Mouse (Mus musculus): ENCODE results near the gene Smox. TPM values are rescaled to one million over a fixed set of nuclear protein-coding genes. Genes with fewer than 3 reads are reported as not detected.

Gene Smox
- total and polyA plus RNA-seq, 2 experiments from 2014 or later: 55.4 to 67.9 TPM

GRCm38 (mm10) chr2:131450491-131450890 lies 40.8 kb upstream of the Smox start:
- H3K4me1 ChIP-seq (ENCODE audit: insufficient read depth): no peaks in the 10 kb centered on the region
- ATAC-seq: no peak
- no peak overlapping the region for H3K9ac ChIP-seq
- no peak overlapping the region for H3K4me3 ChIP-seq (ENCODE audit: low read depth, low read length)
- DNase-seq: no peak
- H3K4me2 ChIP-seq (ENCODE audit: low read depth): no peak overlapping the region
- TF ChIP-seq CTCF (IDR thresholded peaks at IDR 0.05; ENCODE audit: low read depth): no peak
- no peaks in the 10 kb centered on the region for H3K9me3 ChIP-seq (ENCODE audit: low read length)
- H3K36me3 ChIP-seq (ENCODE audit: insufficient read depth): no peaks in the 10 kb centered on the region
- H3K27ac ChIP-seq (ENCODE audit: low read depth, low read length): no peak overlapping the region
- 91% methylated on average over 5 of the region's 5 CpGs for WGBS
- H3K27me3 ChIP-seq (ENCODE audit: insufficient read depth, low read length): no peaks in the 10 kb centered on the region

DNA sequence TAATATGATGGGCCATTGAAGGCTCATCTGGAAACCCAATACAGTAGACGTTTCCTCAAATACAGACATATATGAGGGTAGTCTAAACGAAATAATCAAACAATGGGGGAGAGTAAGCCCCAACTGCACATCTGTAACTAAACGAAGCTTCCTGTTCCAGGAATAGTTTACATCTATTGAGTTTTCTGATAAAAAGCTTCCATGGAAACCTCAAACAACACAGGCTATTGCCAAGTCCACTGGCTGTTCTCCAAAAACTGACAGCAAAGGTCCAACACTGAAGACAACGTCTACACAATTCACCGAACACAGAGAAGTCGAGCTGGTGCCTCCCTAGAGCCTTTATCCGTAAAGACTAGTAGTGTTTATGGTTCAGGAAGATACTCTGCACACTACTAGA lies 33.6 kb upstream of the Smox start:
- Histone ChIP-seq H3K4me3 (ENCODE audit: low read depth, low read length) (no peak overlapping the region), H3K4me2 (ENCODE audit: low read depth) (no peak overlapping the region), H3K27me3 (ENCODE audit: insufficient read depth, low read length) (no peaks in the 10 kb centered on the region), H3K27ac (ENCODE audit: low read depth, low read length) (no peak overlapping the region), H3K9ac (no peak overlapping the region), H3K36me3 (ENCODE audit: insufficient read depth) (no peaks in the 10 kb centered on the region), H3K9me3 (ENCODE audit: low read length) (no peaks in the 10 kb centered on the region), H3K4me1 (ENCODE audit: insufficient read depth) (no peaks in the 10 kb centered on the region)
- DNase-seq (peak; percentile 10), ATAC-seq (no peak)
- no peak for TF ChIP-seq CTCF (IDR thresholded peaks at IDR 0.05; ENCODE audit: low read depth)
- WGBS: 55% methylated on average over 7 of the region's 7 CpGs

GRCm38 (mm10) chr2:131460946-131461682 lies 30.2 kb upstream of the Smox start:
- TF ChIP-seq CTCF (IDR thresholded peaks at IDR 0.05; ENCODE audit: low read depth): no peak
- no peaks in the 10 kb centered on the region for H3K27me3 ChIP-seq (ENCODE audit: insufficient read depth, low read length)
- no peaks in the 10 kb centered on the region for H3K4me1 ChIP-seq (ENCODE audit: insufficient read depth)
- DNase-seq (no peak), ATAC-seq (no peak)
- no peaks in the 10 kb centered on the region for H3K36me3 ChIP-seq (ENCODE audit: insufficient read depth)
- H3K9me3 ChIP-seq (ENCODE audit: low read length): no peaks in the 10 kb centered on the region
- H3K9ac ChIP-seq: no peak overlapping the region
- no peak overlapping the region for H3K27ac ChIP-seq (ENCODE audit: low read depth, low read length)
- no peak overlapping the region for H3K4me2 ChIP-seq (ENCODE audit: low read depth)
- 62% methylated on average over 9 of the region's 9 CpGs for WGBS
- H3K4me3 ChIP-seq (ENCODE audit: low read depth, low read length): no peak overlapping the region

DNA sequence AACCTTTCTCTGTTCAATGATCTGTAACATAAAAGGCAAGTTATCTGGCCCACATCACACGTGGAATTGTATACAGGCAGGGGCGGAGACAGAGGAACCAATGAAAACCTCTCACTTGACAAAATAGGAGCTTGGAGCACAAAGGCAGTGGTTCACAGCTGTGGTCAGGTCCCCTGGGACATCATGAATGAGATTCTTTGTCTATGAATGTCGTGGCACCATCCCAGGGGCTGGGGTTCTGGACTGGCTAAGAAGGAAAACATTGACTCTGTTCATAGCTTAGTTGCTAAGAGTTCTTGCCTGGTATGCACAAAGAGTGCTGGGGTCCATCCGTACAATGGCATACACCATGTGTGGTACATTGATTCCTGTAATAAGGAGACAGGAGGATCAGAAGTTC lies 28.3 kb upstream of the Smox start:
- Histone ChIP-seq H3K9me3 (ENCODE audit: low read length) (no peaks in the 10 kb centered on the region), H3K4me3 (ENCODE audit: low read depth, low read length) (no peak overlapping the region), H3K36me3 (ENCODE audit: insufficient read depth) (no peaks in the 10 kb centered on the region), H3K27me3 (ENCODE audit: insufficient read depth, low read length) (no peaks in the 10 kb centered on the region), H3K4me2 (ENCODE audit: low read depth) (no peak overlapping the region), H3K27ac (ENCODE audit: low read depth, low read length) (no peak overlapping the region), H3K9ac (no peak overlapping the region), H3K4me1 (ENCODE audit: insufficient read depth) (no peaks in the 10 kb centered on the region)
- no peak for TF ChIP-seq CTCF (IDR thresholded peaks at IDR 0.05; ENCODE audit: low read depth)
- no peak for DNase-seq
- no peak for ATAC-seq
- WGBS: 59% methylated on average over 4 of the region's 4 CpGs

DNA sequence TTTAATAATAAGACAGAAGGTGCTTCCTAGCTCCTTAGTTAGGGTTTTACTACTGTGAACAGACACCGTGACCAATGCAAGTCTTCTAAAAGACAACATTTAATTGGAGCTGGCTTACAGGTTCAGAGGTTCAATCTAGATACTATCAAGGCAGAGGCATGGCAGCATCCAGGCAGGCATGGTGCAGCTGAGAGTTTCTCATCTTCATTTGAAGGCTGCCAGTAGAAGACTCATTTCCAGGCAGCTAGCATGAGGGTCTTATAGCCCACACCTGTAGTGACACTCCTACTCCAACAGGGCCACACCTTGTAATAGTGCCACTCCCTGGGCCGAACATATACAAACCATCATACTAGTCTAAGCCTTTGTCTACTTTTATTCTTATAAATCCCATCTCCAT lies 27.1 kb upstream of the Smox start:
- H3K4me2 ChIP-seq (ENCODE audit: low read depth): no peak overlapping the region
- H3K27me3 ChIP-seq (ENCODE audit: insufficient read depth, low read length): no peaks in the 10 kb centered on the region
- no peak overlapping the region for H3K27ac ChIP-seq (ENCODE audit: low read depth, low read length)
- ATAC-seq (no peak), DNase-seq (no peak)
- no peaks in the 10 kb centered on the region for H3K9me3 ChIP-seq (ENCODE audit: low read length)
- no peak overlapping the region for H3K4me3 ChIP-seq (ENCODE audit: low read depth, low read length)
- no peaks in the 10 kb centered on the region for H3K36me3 ChIP-seq (ENCODE audit: insufficient read depth)
- no peak for TF ChIP-seq CTCF (IDR thresholded peaks at IDR 0.05; ENCODE audit: low read depth)
- 98% methylated on average over 2 of the region's 2 CpGs for WGBS
- no peak overlapping the region for H3K9ac ChIP-seq
- no peaks in the 10 kb centered on the region for H3K4me1 ChIP-seq (ENCODE audit: insufficient read depth)

DNA sequence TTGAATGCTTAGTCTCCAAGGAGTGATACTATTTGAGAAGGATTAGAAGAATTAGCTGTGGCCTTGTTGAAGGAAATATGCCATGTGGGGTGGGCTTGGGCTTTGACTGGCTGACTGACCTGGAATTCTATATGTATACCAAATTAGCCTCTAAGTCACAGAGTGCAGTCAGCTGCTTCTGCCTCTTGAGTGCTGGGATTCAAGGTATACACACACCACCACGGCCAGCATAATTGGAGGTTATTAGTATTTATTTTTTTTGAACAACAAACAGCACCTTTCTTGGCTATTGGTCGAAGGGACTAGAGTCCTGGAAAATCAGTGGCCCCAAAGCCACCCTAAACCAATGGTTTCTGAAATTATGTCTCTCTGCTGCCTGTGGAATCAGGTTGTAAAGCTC lies 24.6 kb upstream of the Smox start:
- DNase-seq: no peak
- WGBS: 61% methylated on average over 2 of the region's 2 CpGs
- Histone ChIP-seq H3K9ac (no peak overlapping the region), H3K36me3 (ENCODE audit: insufficient read depth) (no peaks in the 10 kb centered on the region), H3K27me3 (ENCODE audit: insufficient read depth, low read length) (no peaks in the 10 kb centered on the region), H3K4me1 (ENCODE audit: insufficient read depth) (no peaks in the 10 kb centered on the region), H3K27ac (ENCODE audit: low read depth, low read length) (no peak overlapping the region), H3K4me3 (ENCODE audit: low read depth, low read length) (no peak overlapping the region), H3K4me2 (ENCODE audit: low read depth) (no peak overlapping the region), H3K9me3 (ENCODE audit: low read length) (no peaks in the 10 kb centered on the region)
- ATAC-seq: no peak
- no peak for TF ChIP-seq CTCF (IDR thresholded peaks at IDR 0.05; ENCODE audit: low read depth)

- no peak overlapping the region for H3K4me3 ChIP-seq (ENCODE audit: low read depth, low read length)
- H3K9me3 ChIP-seq (ENCODE audit: low read length): no peaks in the 10 kb centered on the region
- TF ChIP-seq CTCF (IDR thresholded peaks at IDR 0.05; ENCODE audit: low read depth): no peak
- H3K4me2 ChIP-seq (ENCODE audit: low read depth): no peak overlapping the region
- WGBS: 49% methylated on average over 1 of the region's 1 CpGs
- H3K36me3 ChIP-seq (ENCODE audit: insufficient read depth): no peaks in the 10 kb centered on the region
- ATAC-seq (no peak; the same call in 1 of the 2 replicates), DNase-seq (peak; percentile 50)
- H3K4me1 ChIP-seq (ENCODE audit: insufficient read depth): no peaks in the 10 kb centered on the region
- no peak overlapping the region for H3K27ac ChIP-seq (ENCODE audit: low read depth, low read length)
- no peak overlapping the region for H3K9ac ChIP-seq
- H3K27me3 ChIP-seq (ENCODE audit: insufficient read depth, low read length): no peaks in the 10 kb centered on the region
Observed at GRCm38 (mm10) chr2:131469916-131470315, 21.4 kb upstream of the Smox start.

All from forebrain, postnatal 0 days (tissue).